Comparison of ENCODE assay signal across 23 mouse cellular contexts in the genomic region with DNA sequence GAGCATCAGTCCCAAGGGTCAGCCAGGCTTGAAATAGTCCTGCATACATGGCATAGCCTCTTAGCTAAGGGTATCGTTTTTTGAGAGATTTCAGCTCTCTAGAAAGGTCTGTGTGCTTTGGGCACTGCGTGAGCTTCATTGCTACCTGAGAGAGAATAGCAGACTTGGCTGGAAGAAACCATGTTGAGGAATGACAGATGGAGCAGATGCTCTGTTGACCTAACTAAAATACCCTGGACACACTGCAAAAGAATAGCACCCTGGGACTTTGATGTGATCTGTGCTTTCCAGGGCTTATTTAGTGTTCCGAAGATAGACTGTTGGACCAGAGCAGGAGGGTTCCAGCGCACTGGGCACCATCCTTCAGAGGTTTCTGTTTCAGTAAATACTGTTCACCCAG. TPM values are rescaled to one million over a fixed set of nuclear protein-coding genes. Genes with fewer than 3 reads are reported as not detected.
DNase-seq lines count a peak whose midpoint lies in the region; ATAC-seq and TF ChIP-seq lines count a peak whose summit lies in the region.
"Had no signal": no experiment of that assay in that cellular context is flagged by ENCODE, and none has a peak within 500 bp of the region (broad histone marks: within the 10 kb centered on the region; RNA-seq: fewer than 3 reads in every experiment).

No protein-coding gene starts in this region.

- TF ChIP-seq EP300 in liver, postnatal 0 days (IDR thresholded peaks at IDR 0.05; ENCODE audit: low read depth), result no peak

- no peak for ATAC-seq in liver, postnatal 0 days
- no peak for ATAC-seq in forebrain, embryonic 11.5 days (replicated peaks; ENCODE audit: low FRiP score)
- no peak for ATAC-seq in midbrain, postnatal 0 days (ENCODE audit: low FRiP score)
- ATAC-seq in intestine, embryonic 15.5 days, result no peak
- ATAC-seq: activated CD4-positive, CD25-positive, alpha-beta regulatory T cell, adult 4 months; forebrain, embryonic 15.5 days; hindbrain, embryonic 16.5 days; inflammation-experienced regulatory T-cells, adult 6 months; Patski had no signal

- no peaks in the 10 kb centered on the region for H3K9me3 ChIP-seq in liver, postnatal 0 days (ENCODE audit: low read length)
- H3K9me3 ChIP-seq in forebrain, embryonic 11.5 days (ENCODE audit: control insufficient read depth, low read length), result no peaks in the 10 kb centered on the region
- no peaks in the 10 kb centered on the region for H3K9me3 ChIP-seq in midbrain, postnatal 0 days (ENCODE audit: low read length)
- H3K9me3 ChIP-seq in intestine, embryonic 15.5 days, result no peaks in the 10 kb centered on the region
- H3K9me3 ChIP-seq: embryonic facial prominence, embryonic 10.5 days; forebrain, embryonic 10.5 days; forebrain, embryonic 15.5 days; heart, embryonic 15.5 days; hindbrain, embryonic 10.5 days had no signal

- 86% methylated on average over 4 of the region's 4 CpGs for WGBS in liver, adult 2 months
- 64% methylated on average over 4 of the region's 4 CpGs for WGBS in liver, postnatal 0 days (ENCODE audit: insufficient replicate concordance)
- WGBS in cerebellum, adult 2 months, result 11% methylated on average over 4 of the region's 4 CpGs
- 84% methylated on average over 4 of the region's 4 CpGs for WGBS in forebrain, embryonic 11.5 days
- WGBS in midbrain, postnatal 0 days, result 78% methylated on average over 4 of the region's 4 CpGs
- 77% methylated on average over 4 of the region's 4 CpGs for WGBS in intestine, embryonic 15.5 days

- H3K79me2 ChIP-seq in liver, adult 2 months (ENCODE audit: control insufficient read depth, insufficient read depth, low read length), result no peaks in the 10 kb centered on the region

- no peaks in the 10 kb centered on the region for H3K36me3 ChIP-seq in liver, adult 2 months (ENCODE audit: control insufficient read depth, insufficient read depth, low read length)
- H3K36me3 ChIP-seq in liver, postnatal 0 days (replicated peaks; ENCODE audit: insufficient read depth, low read length), result no peaks in the 10 kb centered on the region
- H3K36me3 ChIP-seq in forebrain, embryonic 11.5 days (ENCODE audit: control insufficient read depth, insufficient read depth, low read length), result no peaks in the 10 kb centered on the region
- no peaks in the 10 kb centered on the region for H3K36me3 ChIP-seq in midbrain, postnatal 0 days (ENCODE audit: insufficient read depth, low read length)
- H3K36me3 ChIP-seq in intestine, embryonic 15.5 days, result no peaks in the 10 kb centered on the region
- H3K36me3 ChIP-seq: embryonic facial prominence, embryonic 10.5 days; forebrain, embryonic 10.5 days; forebrain, embryonic 15.5 days; heart, embryonic 15.5 days; hindbrain, embryonic 10.5 days had no signal

- peaks cover 7% of the 10 kb centered on the region for H3K4me1 ChIP-seq in liver, adult 2 months (ENCODE audit: control insufficient read depth, insufficient read depth, low read length)
- H3K4me1 ChIP-seq in liver, postnatal 0 days (ENCODE audit: insufficient read depth), result no peaks in the 10 kb centered on the region
- no peaks in the 10 kb centered on the region; the same call in 1 of the 2 replicates for H3K4me1 ChIP-seq in cerebellum, adult 2 months (ENCODE audit: control insufficient read depth, insufficient read depth, low read length)
- no peaks in the 10 kb centered on the region for H3K4me1 ChIP-seq in forebrain, embryonic 11.5 days (replicated peaks; ENCODE audit: control insufficient read depth, insufficient read depth, low read length)
- H3K4me1 ChIP-seq in midbrain, postnatal 0 days (ENCODE audit: insufficient read depth, low read length), result no peaks in the 10 kb centered on the region
- H3K4me1 ChIP-seq in intestine, embryonic 15.5 days (replicated peaks), result no peaks in the 10 kb centered on the region
- H3K4me1 ChIP-seq: embryonic facial prominence, embryonic 10.5 days; forebrain, embryonic 10.5 days; forebrain, embryonic 15.5 days; heart, embryonic 15.5 days; hindbrain, embryonic 10.5 days had no signal

- H3K4me2 ChIP-seq in liver, postnatal 0 days (ENCODE audit: low read depth, low read length), result no peak overlapping the region
- H3K4me2 ChIP-seq in forebrain, embryonic 11.5 days (ENCODE audit: low read depth, low read length, severe bottlenecking), result no peak overlapping the region
- no peak overlapping the region for H3K4me2 ChIP-seq in midbrain, postnatal 0 days (ENCODE audit: low read depth, low read length, poor library complexity, severe bottlenecking)
- H3K4me2 ChIP-seq in intestine, embryonic 15.5 days (replicated peaks), result no peak overlapping the region
- H3K4me2 ChIP-seq: forebrain, embryonic 15.5 days; heart, embryonic 11.5 days; heart, embryonic 15.5 days had no signal

- DNase-seq in liver, adult 2 months (ENCODE audit: extremely low read depth, low read depth, low spot score), result peak; percentile 6
- DNase-seq in liver, postnatal 0 days, result no peak
- peak; percentile 10 to 60 for DNase-seq in cerebellum, adult 2 months
- DNase-seq in cerebellum, postnatal 10 days, result peak; percentile 16 to 30
- DNase-seq in forebrain, embryonic 11.5 days (ENCODE audit: low spot score), result no peak
- no peak for DNase-seq in midbrain, postnatal 0 days (ENCODE audit: low spot score)
- DNase-seq: adrenal gland, postnatal 14 days; gastrocnemius, postnatal 10 days; heart, adult 18-20 months; heart, postnatal 14 days; kidney, adult 11 months had no signal

- no peak for TF ChIP-seq CTCF in liver, adult 2 months (IDR thresholded peaks at IDR 0.05; ENCODE audit: low read depth, low read length)
- TF ChIP-seq CTCF in liver, postnatal 0 days (IDR thresholded peaks at IDR 0.05; ENCODE audit: low read depth), result no peak
- no peak for TF ChIP-seq CTCF in cerebellum, adult 2 months (IDR thresholded peaks at IDR 0.05; ENCODE audit: borderline replicate concordance, insufficient read depth, low read depth, low read length)
- no peak for TF ChIP-seq CTCF in midbrain, postnatal 0 days (IDR thresholded peaks at IDR 0.05)

- no peak overlapping the region for H3K9ac ChIP-seq in liver, adult 2 months (ENCODE audit: low read depth, low read length)
- H3K9ac ChIP-seq in liver, postnatal 0 days (replicated peaks), result no peak overlapping the region
- H3K9ac ChIP-seq in forebrain, embryonic 11.5 days (ENCODE audit: low read length), result no peak overlapping the region
- no peak overlapping the region for H3K9ac ChIP-seq in midbrain, postnatal 0 days (replicated peaks; ENCODE audit: low read length, poor library complexity, severe bottlenecking)
- H3K9ac ChIP-seq in intestine, embryonic 15.5 days, result no peak overlapping the region
- H3K9ac ChIP-seq: forebrain, embryonic 15.5 days; heart, embryonic 15.5 days had no signal

- H3K4me3 ChIP-seq in liver, adult 2 months (ENCODE audit: insufficient read depth, low read depth, low read length), result no peak overlapping the region
- H3K4me3 ChIP-seq in liver, postnatal 0 days (ENCODE audit: low read depth, low read length), result no peak overlapping the region
- no peak overlapping the region for H3K4me3 ChIP-seq in cerebellum, adult 2 months (replicated peaks; ENCODE audit: insufficient read depth, low read depth, low read length)
- no peak overlapping the region for H3K4me3 ChIP-seq in forebrain, embryonic 11.5 days (ENCODE audit: low read depth, low read length)
- H3K4me3 ChIP-seq in midbrain, postnatal 0 days (ENCODE audit: low read depth, low read length), result no peak overlapping the region
- no peak overlapping the region for H3K4me3 ChIP-seq in intestine, embryonic 15.5 days (replicated peaks)
- H3K4me3 ChIP-seq: embryonic facial prominence, embryonic 10.5 days; erythroblast, embryonic 14.5 days; forebrain, embryonic 10.5 days; forebrain, embryonic 15.5 days; heart, embryonic 15.5 days; hindbrain, embryonic 10.5 days had no signal

- no peak overlapping the region for H3K27ac ChIP-seq in liver, adult 2 months (replicated peaks; ENCODE audit: insufficient read depth, low read depth, low read length)
- H3K27ac ChIP-seq in liver, postnatal 0 days (ENCODE audit: low read depth), result no peak overlapping the region
- H3K27ac ChIP-seq in cerebellum, adult 2 months (ENCODE audit: insufficient read depth, low read length), result no peak overlapping the region
- H3K27ac ChIP-seq in forebrain, embryonic 11.5 days (ENCODE audit: low read depth, low read length), result no peak overlapping the region
- H3K27ac ChIP-seq in midbrain, postnatal 0 days (ENCODE audit: low read depth, low read length), result no peak overlapping the region
- no peak overlapping the region for H3K27ac ChIP-seq in intestine, embryonic 15.5 days
- H3K27ac ChIP-seq: embryonic facial prominence, embryonic 10.5 days; forebrain, embryonic 10.5 days; forebrain, embryonic 15.5 days; heart, embryonic 15.5 days; hindbrain, embryonic 10.5 days had no signal

- no peaks in the 10 kb centered on the region for H3K27me3 ChIP-seq in liver, adult 2 months (ENCODE audit: control insufficient read depth, insufficient read depth, low read length)
- no peaks in the 10 kb centered on the region for H3K27me3 ChIP-seq in liver, postnatal 0 days (ENCODE audit: insufficient read depth, low read length)
- no peaks in the 10 kb centered on the region for H3K27me3 ChIP-seq in cerebellum, adult 2 months (ENCODE audit: control insufficient read depth, insufficient read depth, low read length)
- H3K27me3 ChIP-seq in forebrain, embryonic 11.5 days (ENCODE audit: control insufficient read depth, insufficient read depth, low read length), result no peaks in the 10 kb centered on the region
- no peaks in the 10 kb centered on the region for H3K27me3 ChIP-seq in midbrain, postnatal 0 days (ENCODE audit: insufficient read depth, low read length)
- H3K27me3 ChIP-seq in intestine, embryonic 15.5 days (replicated peaks), result no peaks in the 10 kb centered on the region
- H3K27me3 ChIP-seq: forebrain, embryonic 15.5 days; heart, embryonic 15.5 days; Patski had no signal

- no peak for TF ChIP-seq POLR2A in liver, adult 2 months (IDR thresholded peaks at IDR 0.05; ENCODE audit: extremely low read depth, insufficient read depth, low read length)
- no peak for TF ChIP-seq POLR2A in cerebellum, adult 2 months (IDR thresholded peaks at IDR 0.05; ENCODE audit: borderline replicate concordance, insufficient read depth, low read length)

RNA-seq across cellular contexts. Expression of a gene that starts 29.1 kb away (rescaled TPM):
- total RNA-seq in liver, adult 2 months (2014; rRNA removed), result 18.4 and 19.3 TPM in 2 replicates
- 5.3 and 5.8 TPM in 2 replicates for polyA plus RNA-seq in liver, adult 2 months (2012; rRNA removed)
- 3.5 and 3.9 TPM in 2 replicates for polyA plus RNA-seq in liver, postnatal 0 days (2015; fragmentation: Nextera tagmentation; extraction: Ambion mirVana)
- polyA plus RNA-seq in cerebellum, adult 2 months (2012; rRNA removed), result 7.5 and 8.0 TPM in 2 replicates
- polyA plus RNA-seq in forebrain, embryonic 11.5 days (2014; fragmentation: Nextera tagmentation; extraction: Ambion mirVana), result 6.5 and 8.9 TPM in 2 replicates
- total RNA-seq in midbrain, postnatal 0 days (2014; rRNA removed), result 11.1 and 11.5 TPM in 2 replicates
- polyA plus RNA-seq in midbrain, postnatal 0 days (2015; fragmentation: Nextera tagmentation; extraction: Ambion mirVana), result 2.3 and 2.7 TPM in 2 replicates
- polyA plus RNA-seq in intestine, embryonic 15.5 days (2015; fragmentation: Nextera tagmentation; extraction: Ambion mirVana), result 10.5 and 11.3 TPM in 2 replicates

Comparison
In these comparisons a context has a peak if more than half of its experiments do, and no peak if none do; other contexts are left out.
1. DNase-seq: peak in liver, adult 2 months (single experiment), cerebellum, adult 2 months (2 of 2) and cerebellum, postnatal 10 days (2 of 2); none in liver, postnatal 0 days (single experiment), forebrain, embryonic 11.5 days (single experiment) and midbrain, postnatal 0 days (single experiment).